Mouse (Mus musculus) lung, postnatal 0 days (tissue): ENCODE results near the gene Tha1. TPM values are rescaled to one million over a fixed set of nuclear protein-coding genes. Genes with fewer than 3 reads are reported as not detected.

ENCODE experiments used
- ATAC-seq: fragments of 200-750 bp; cut with Nextera tagmentation; 2 replicates; pipeline ENCODE4 v1.8.0; 2017; ENCODE audit warnings: moderate library complexity
- DNase-seq: peaks from one replicate; pipeline ENCODE4 v3.0.0-alpha.2; 2016; ENCODE audit warnings: low spot score
- H3K27ac ChIP-seq: fragments of 300-500 bp; sonication (generic); 2 replicates; pipeline ENCODE4 v1.5.1; 2014; ENCODE audit warnings: antibody characterized with exemption, mild to moderate bottlenecking, low read length, mixed read lengths
- H3K27me3 ChIP-seq: fragments of 300-500 bp; sonication (generic); replicated peaks from 2 replicates; pipeline ENCODE4 v1.6.1; 2014; ENCODE audit warnings: low read length, mixed read lengths; ENCODE audit not compliant: insufficient read depth
- H3K36me3 ChIP-seq: fragments of 300-500 bp; sonication (generic); 2 replicates; pipeline ENCODE4 v1.6.1; 2014; ENCODE audit warnings: low read length, mixed read lengths; ENCODE audit not compliant: insufficient read depth
- H3K4me1 ChIP-seq: fragments of 300-500 bp; sonication (generic); 2 replicates; pipeline ENCODE4 v1.6.1; 2014; ENCODE audit warnings: antibody characterized with exemption, low read depth, low read length, mixed read lengths; ENCODE audit not compliant: insufficient read depth
- H3K4me2 ChIP-seq: fragments of 300-500 bp; sonication (generic); replicated peaks from 2 replicates; pipeline ENCODE4 v1.6.1; 2014; ENCODE audit warnings: low read depth, mild to moderate bottlenecking, low read length, moderate library complexity, mixed read lengths
- H3K4me3 ChIP-seq: fragments of 300-500 bp; sonication (generic); 2 replicates; pipeline ENCODE4 v1.5.1; 2014; ENCODE audit warnings: low read depth, low read length
- H3K9ac ChIP-seq: fragments of 300-500 bp; sonication (generic); replicated peaks from 2 replicates; pipeline ENCODE4 v1.6.1; 2014; ENCODE audit warnings: low read depth, mild to moderate bottlenecking
- H3K9me3 ChIP-seq: fragments of 300-500 bp; sonication (generic); 2 replicates; pipeline ENCODE4 v1.6.1; 2016; ENCODE audit warnings: low read length, mixed read lengths
- CTCF ChIP-seq: IDR thresholded peaks from 2 replicates; pipeline ENCODE4 v1.5.1; 2016; ENCODE audit warnings: antibody characterized with exemption, mild to moderate bottlenecking
- EP300 ChIP-seq: IDR thresholded peaks from 2 replicates; pipeline ENCODE4 v1.6.1; 2016; ENCODE audit warnings: antibody characterized with exemption, mild to moderate bottlenecking, control low read depth
- WGBS: fragments of 180-500 bp; shearing (Covaris S2); extraction: QIAGEN DNeasy Blood & Tissue Kit; methylation state at CpG from one replicate; pipeline ENCODE4 v1.1.7; 2014; 5-methylcytosine and 5-hydroxymethylcytosine counted together
- polyA plus RNA-seq: library from polyadenylated mRNA; unstranded; fragments of >200 nt; fragmentation: Nextera tagmentation; extraction: Ambion mirVana; gene quantifications from 2 replicates; pipeline ENCODE4 v1.2.1, GENCODE M21; 2015

The Tha1 gene
- polyA plus RNA-seq, 1 experiment from 2014 or later = 6.3 TPM

DNA sequence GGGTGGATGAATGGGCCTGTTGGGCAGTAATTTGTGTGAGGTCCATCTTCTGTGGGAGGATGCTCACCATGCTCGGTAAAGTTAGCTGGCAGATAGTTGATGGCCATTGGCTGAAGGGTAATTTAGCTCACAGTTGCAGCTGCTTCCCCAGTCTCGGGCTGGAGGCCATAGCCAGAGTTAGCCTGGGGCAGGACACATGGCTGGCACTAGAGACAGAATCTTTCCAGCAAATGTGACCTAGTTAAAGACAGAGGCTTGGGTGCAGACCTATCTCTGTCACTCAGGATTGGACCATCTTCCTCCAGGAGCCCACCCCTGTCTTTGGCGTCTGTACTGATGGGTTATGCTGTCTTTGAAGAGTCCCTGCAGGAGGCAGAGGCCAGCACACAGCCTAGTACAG is 14.9 kb downstream of the Tha1 start:
- Histone ChIP-seq H3K4me3 (no peak overlapping the region), H3K27me3 (no peaks in the 10 kb centered on the region), H3K36me3 (no peaks in the 10 kb centered on the region), H3K4me2 (no peak overlapping the region), H3K9me3 (no peaks in the 10 kb centered on the region), H3K27ac (no peak overlapping the region), H3K4me1 (no peaks in the 10 kb centered on the region), H3K9ac (no peak overlapping the region)
- no peak for DNase-seq
- TF ChIP-seq CTCF (no peak), EP300 (no peak)
- WGBS = 53% methylated on average over 3 of the region's 3 CpGs
- ATAC-seq = no peak

DNA sequence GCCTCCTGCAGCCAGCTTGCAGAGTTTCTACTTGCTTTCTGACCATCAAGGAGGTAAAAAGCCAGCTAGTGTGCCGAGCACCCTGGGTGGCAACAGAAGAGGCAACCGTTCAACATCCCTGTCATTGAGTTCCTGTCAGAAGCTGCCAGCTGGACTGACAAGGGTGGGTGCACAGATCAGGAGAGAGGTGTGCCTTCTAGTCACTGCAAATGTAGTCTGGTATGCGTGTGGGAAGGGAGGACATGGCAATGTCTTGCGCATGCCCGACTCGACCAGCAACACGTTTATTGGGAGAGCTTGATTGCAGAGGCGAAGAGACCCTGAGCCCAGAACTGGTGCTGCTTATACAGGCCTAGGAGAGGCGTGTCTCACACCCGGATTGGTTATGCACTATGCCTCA is 15.8 kb downstream of the Tha1 start:
- DNase-seq (no peak), ATAC-seq (no peak)
- H3K9me3 ChIP-seq = no peaks in the 10 kb centered on the region
- no peaks in the 10 kb centered on the region for H3K4me1 ChIP-seq
- no peak overlapping the region for H3K4me2 ChIP-seq
- no peak overlapping the region for H3K4me3 ChIP-seq
- WGBS = 93% methylated on average over 9 of the region's 10 CpGs
- H3K36me3 ChIP-seq = no peaks in the 10 kb centered on the region
- no peak for TF ChIP-seq EP300
- TF ChIP-seq CTCF = no peak
- no peak overlapping the region for H3K9ac ChIP-seq
- no peaks in the 10 kb centered on the region for H3K27me3 ChIP-seq
- no peak overlapping the region for H3K27ac ChIP-seq

DNA sequence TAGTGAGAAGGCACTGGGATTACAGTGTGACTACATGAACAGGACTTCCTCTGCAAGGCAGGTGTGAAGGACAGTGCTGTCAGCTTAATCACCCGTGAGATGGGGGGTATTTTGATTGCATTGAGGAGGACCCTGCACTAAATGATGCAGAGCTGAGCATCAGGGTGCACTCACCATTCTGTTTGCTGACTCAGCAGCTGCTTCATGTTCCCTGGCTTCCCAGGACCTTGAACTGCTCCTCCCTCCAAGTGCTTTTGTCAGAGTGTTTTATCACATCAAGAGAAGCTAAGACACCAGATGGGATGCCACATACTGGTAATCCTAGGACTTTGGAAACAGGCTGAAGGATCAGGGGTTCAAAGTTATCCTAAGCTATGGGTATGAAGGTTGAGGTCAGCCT is 17.3 kb downstream of the Tha1 start:
- ATAC-seq (no peak), DNase-seq (no peak)
- 73% methylated on average over 1 of the region's 1 CpGs for WGBS
- no peak overlapping the region for H3K4me3 ChIP-seq
- no peak overlapping the region for H3K4me2 ChIP-seq
- no peaks in the 10 kb centered on the region for H3K27me3 ChIP-seq
- no peak overlapping the region for H3K27ac ChIP-seq
- H3K9me3 ChIP-seq = no peaks in the 10 kb centered on the region
- H3K36me3 ChIP-seq = no peaks in the 10 kb centered on the region
- TF ChIP-seq EP300 (no peak), CTCF (no peak)
- no peaks in the 10 kb centered on the region for H3K4me1 ChIP-seq
- H3K9ac ChIP-seq = no peak overlapping the region

DNA sequence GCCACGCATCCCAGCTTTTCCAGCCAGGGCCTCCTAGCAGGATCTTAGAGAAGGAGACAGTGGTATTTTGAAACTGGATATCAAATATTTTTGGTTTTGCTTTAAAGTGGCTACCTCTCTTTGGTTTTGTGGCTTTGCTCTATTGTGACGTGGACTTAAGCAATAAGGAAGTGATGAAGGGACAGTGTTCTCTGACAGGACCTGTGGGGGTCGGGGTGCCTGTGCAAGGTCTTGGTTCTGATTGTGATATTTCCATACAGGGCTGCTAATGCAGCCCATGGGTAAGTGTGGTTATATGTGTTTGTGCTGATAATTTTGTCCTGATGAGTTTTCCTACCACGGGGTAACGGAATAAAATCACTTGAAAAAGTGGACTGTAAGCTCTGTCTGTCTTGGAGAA is 17.9 kb downstream of the Tha1 start:
- Histone ChIP-seq H3K4me2 (no peak overlapping the region), H3K4me3 (no peak overlapping the region), H3K9me3 (no peaks in the 10 kb centered on the region), H3K27ac (no peak overlapping the region), H3K9ac (no peak overlapping the region), H3K36me3 (no peaks in the 10 kb centered on the region), H3K27me3 (no peaks in the 10 kb centered on the region), H3K4me1 (no peaks in the 10 kb centered on the region)
- 93% methylated on average over 5 of the region's 5 CpGs for WGBS
- ATAC-seq (no peak), DNase-seq (no peak)
- TF ChIP-seq CTCF (no peak), EP300 (no peak)

DNA sequence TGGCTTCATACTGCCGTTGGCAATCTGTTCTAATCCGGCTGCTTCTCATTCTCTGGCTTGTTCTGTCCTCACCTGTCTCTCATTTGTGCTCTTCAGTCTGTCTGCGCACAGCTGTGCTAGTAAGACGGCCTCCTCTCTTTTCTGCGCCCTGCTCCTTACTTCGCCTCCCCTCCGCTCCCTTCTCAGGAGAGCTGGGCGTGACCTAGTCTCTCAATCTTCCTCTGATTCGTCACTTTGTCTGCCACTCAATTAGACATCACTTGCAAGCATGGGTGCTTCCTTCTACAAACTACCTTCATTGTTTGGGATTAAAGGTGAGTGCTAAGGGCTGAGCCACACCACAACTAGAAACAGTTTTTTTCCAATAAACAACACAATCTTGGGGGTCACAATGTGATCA is 19.0 kb downstream of the Tha1 start:
- no peaks in the 10 kb centered on the region for H3K36me3 ChIP-seq
- no peak for ATAC-seq
- TF ChIP-seq EP300 = no peak

DNA sequence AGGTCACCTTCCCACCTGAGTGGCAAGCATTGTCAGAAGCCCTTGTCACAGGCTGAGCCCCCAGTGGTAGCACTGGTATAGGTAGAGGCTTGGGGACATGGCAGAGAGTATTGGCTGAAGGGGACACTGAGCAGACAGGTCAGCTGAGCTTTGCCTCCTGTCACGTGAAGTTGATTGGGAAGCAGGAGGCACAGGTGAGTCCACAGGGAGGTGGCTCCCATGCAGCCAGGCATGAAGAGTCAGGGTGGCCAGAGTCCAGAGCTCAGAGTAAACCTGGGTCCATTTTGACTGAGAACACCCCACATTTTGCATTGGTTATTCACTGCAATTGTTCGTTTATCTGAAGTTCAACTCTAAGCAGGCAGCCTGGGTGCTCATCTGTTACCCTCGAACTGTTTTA is 20.4 kb downstream of the Tha1 start:
- WGBS = 76% methylated on average over 3 of the region's 3 CpGs
- no peak for TF ChIP-seq EP300
- TF ChIP-seq CTCF = no peak
- H3K4me1 ChIP-seq = peaks cover 10% of the 10 kb centered on the region; the same call in 1 of the 2 replicates
- no peaks in the 10 kb centered on the region for H3K36me3 ChIP-seq
- DNase-seq (no peak), ATAC-seq (no peak)
- no peaks in the 10 kb centered on the region for H3K27me3 ChIP-seq
- H3K4me2 ChIP-seq = no peak overlapping the region
- H3K9ac ChIP-seq = no peak overlapping the region
- H3K9me3 ChIP-seq = no peaks in the 10 kb centered on the region
- H3K4me3 ChIP-seq = no peak overlapping the region
- H3K27ac ChIP-seq = no peak overlapping the region

More for the DNA sequence above, 19.0 kb downstream of the Tha1 start:
- Histone ChIP-seq H3K9me3 (no peaks in the 10 kb centered on the region), H3K4me2 (no peak overlapping the region), H3K27me3 (no peaks in the 10 kb centered on the region), H3K4me1 (peaks cover 5% of the 10 kb centered on the region; the same call in 1 of the 2 replicates), H3K9ac (no peak overlapping the region), H3K27ac (no peak overlapping the region), H3K4me3 (no peak overlapping the region)
- WGBS = 94% methylated on average over 9 of the region's 9 CpGs
- DNase-seq = no peak

DNA sequence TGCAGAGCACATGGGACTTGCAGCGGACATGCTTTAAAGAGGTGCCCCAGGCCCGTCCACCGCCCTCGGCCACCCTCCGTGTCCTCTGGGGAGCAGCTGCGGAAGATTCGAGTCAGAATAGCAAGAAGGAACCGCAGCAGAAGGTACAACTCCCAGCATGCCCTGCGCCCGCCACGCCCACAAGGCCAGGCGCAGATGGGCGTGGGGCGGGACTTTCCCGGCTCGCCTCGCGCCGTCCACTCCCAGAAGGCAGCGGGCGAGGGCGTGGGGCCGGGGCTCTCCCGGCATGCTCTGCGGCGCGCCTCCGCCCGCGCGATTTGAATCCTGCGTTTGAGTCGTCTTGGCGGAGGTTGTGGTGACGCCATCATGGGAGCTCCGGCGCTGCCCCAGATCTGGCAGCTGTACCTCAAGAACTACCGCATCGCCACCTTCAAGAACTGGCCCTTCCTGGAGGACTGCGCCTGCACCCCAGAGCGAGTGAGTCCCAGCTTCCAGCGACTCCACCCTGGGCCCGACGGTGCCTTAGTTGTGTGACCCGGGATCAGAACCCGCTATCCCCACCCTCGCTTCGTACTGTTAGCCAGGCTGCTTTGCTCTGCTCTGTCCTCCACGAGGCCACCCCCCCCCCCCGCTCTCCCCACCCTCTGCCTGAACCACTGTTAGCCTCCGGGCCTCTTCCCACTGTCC is 24.2 kb downstream of the Tha1 start, which contains the start of gene Birc5:
Gene Birc5, plus strand, starts transcription at position 267 of the 687 bp plus-strand sequence.
- Histone ChIP-seq H3K4me2 (peak within 1 kb of the TSS; percentile 69), H3K36me3 (no peaks in the 10 kb centered on the region), H3K27ac (peak within 1 kb of the TSS; percentile 86), H3K9me3 (no peaks in the 10 kb centered on the region), H3K9ac (peak within 1 kb of the TSS; percentile 43), H3K27me3 (no peaks in the 10 kb centered on the region), H3K4me3 (peak within 1 kb of the TSS; percentile 65), H3K4me1 (peaks cover 13% of the 10 kb centered on the region; the same call in 1 of the 2 replicates)
- TF ChIP-seq EP300 (no peak), CTCF (no peak)
- 1% methylated on average over 50 of the region's 51 CpGs for WGBS
- ATAC-seq (peak; percentile 99), DNase-seq (peak; percentile 98)
